Mouse (Mus musculus) liver, postnatal 0 days (tissue): ENCODE measurements around the gene Msi2.

Experiments
- CTCF ChIP-seq: sonication (generic); IDR thresholded peaks from 2 replicates; pipeline ENCODE4 v1.5.1; 2016; ENCODE audit warnings: antibody characterized with exemption, low read depth
- EP300 ChIP-seq: IDR thresholded peaks from 2 replicates; pipeline ENCODE4 v1.6.1; 2016; ENCODE audit warnings: antibody characterized with exemption, low read depth, mild to moderate bottlenecking

GRCm38 (mm10) chr11:88443905-88444304, 274.4 kb downstream of the Msi2 start:
- TF ChIP-seq CTCF (no peak), EP300 (no peak)
